Mouse (Mus musculus): ENCODE measurements around the gene Ndfip2.

DNA sequence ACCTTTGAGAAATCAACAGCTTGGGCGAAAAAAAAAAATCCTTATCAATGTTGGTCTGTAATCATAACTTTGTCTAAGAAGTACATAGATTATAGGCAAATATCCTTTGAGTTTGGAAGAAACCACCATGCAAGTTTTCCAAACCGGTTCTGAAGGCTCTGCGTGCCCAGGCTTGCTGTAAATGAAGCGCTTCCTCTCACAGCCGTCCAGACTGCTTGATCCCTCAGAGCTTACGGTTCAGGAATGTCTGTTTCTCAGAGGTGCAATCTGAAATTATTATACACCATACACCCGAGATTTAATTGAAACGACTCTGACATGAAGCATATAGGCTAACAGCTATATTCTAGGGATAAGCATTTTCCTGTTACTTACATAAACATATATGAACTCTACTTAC is 83.4 kb downstream of the Ndfip2 start:
- no peak for TF ChIP-seq CTCF (IDR thresholded peaks at IDR 0.05; ENCODE audit: low read depth, low read length)
- no peak for TF ChIP-seq GATA1 (IDR thresholded peaks at IDR 0.05; ENCODE audit: borderline replicate concordance, low read length)

All from G1E (cell line).